Mouse (Mus musculus) lung, embryonic 15.5 days (tissue): ENCODE measurements around the gene Tnn. TPM values are rescaled to one million over a fixed set of nuclear protein-coding genes. Genes with fewer than 3 reads are reported as not detected.

Source experiments
- ATAC-seq: fragments of 200-750 bp; cut with Nextera tagmentation; 2 replicates; pipeline ENCODE4 v1.8.0; 2017; ENCODE audit warnings: moderate number of reproducible peaks, borderline replicate concordance; ENCODE audit not compliant: low FRiP score, low TSS enrichment; ENCODE audit errors: extremely low read depth
- H3K27ac ChIP-seq: fragments of 300-500 bp; sonication (generic); 2 replicates; pipeline ENCODE4 v1.5.1; 2015; ENCODE audit warnings: moderate library complexity, mild to moderate bottlenecking, inconsistent platforms
- H3K27me3 ChIP-seq: fragments of 300-500 bp; sonication (generic); 2 replicates; pipeline ENCODE4 v1.6.1; 2015; ENCODE audit warnings: inconsistent platforms
- H3K36me3 ChIP-seq: fragments of 300-500 bp; sonication (generic); 2 replicates; pipeline ENCODE4 v1.6.1; 2015; ENCODE audit warnings: inconsistent platforms
- H3K4me1 ChIP-seq: fragments of 300-500 bp; sonication (generic); 2 replicates; pipeline ENCODE4 v1.6.1; 2015; ENCODE audit warnings: inconsistent platforms
- H3K4me2 ChIP-seq: fragments of 300-500 bp; sonication (generic); 2 replicates; pipeline ENCODE4 v1.6.1; 2015; ENCODE audit warnings: inconsistent platforms, mild to moderate bottlenecking, moderate library complexity
- H3K4me3 ChIP-seq: fragments of 300-500 bp; sonication (generic); 2 replicates; pipeline ENCODE4 v1.5.1; 2015; ENCODE audit warnings: mild to moderate bottlenecking, inconsistent platforms
- H3K9ac ChIP-seq: fragments of 300-500 bp; sonication (generic); 2 replicates; pipeline ENCODE4 v1.6.1; 2015; ENCODE audit warnings: inconsistent platforms
- H3K9me3 ChIP-seq: fragments of 300-500 bp; sonication (generic); 2 replicates; pipeline ENCODE4 v1.6.1; 2016; ENCODE audit warnings: inconsistent platforms
- WGBS: fragments of 180-500 bp; shearing (Covaris S2); methylation state at CpG from one replicate; pipeline ENCODE4 v1.1.7; 2015; 5-methylcytosine and 5-hydroxymethylcytosine counted together
- polyA plus RNA-seq: library from polyadenylated mRNA; unstranded; fragments of >200 nt; fragmentation: Nextera tagmentation; extraction: Ambion mirVana; gene quantifications from 2 replicates; pipeline ENCODE4 v1.2.1, GENCODE M21; 2015

Tnn gene
- polyA plus RNA-seq, 1 experiment from 2014 or later: 0.67 TPM

GRCm38 (mm10) chr1:160039951-160040645 is 113.3 kb downstream of the Tnn start:
- H3K9ac ChIP-seq: no peak overlapping the region
- no peak overlapping the region for H3K4me3 ChIP-seq
- H3K4me1 ChIP-seq: peaks cover 23% of the 10 kb centered on the region
- no peaks in the 10 kb centered on the region for H3K27me3 ChIP-seq
- no peaks in the 10 kb centered on the region for H3K9me3 ChIP-seq
- peak overlapping the region; percentile 23; the same call in 1 of the 2 replicates for H3K27ac ChIP-seq
- no peak for ATAC-seq
- H3K4me2 ChIP-seq: no peak overlapping the region
- H3K36me3 ChIP-seq: no peaks in the 10 kb centered on the region
- 43% methylated on average over 7 of the region's 7 CpGs for WGBS

- Histone ChIP-seq H3K4me3 (no peak overlapping the region), H3K4me2 (no peak overlapping the region), H3K9ac (no peak overlapping the region), H3K9me3 (no peaks in the 10 kb centered on the region), H3K27ac (peak overlapping the region; percentile 75), H3K4me1 (peaks cover 17% of the 10 kb centered on the region), H3K27me3 (no peaks in the 10 kb centered on the region), H3K36me3 (no peaks in the 10 kb centered on the region)
- 32% methylated on average over 5 of the region's 5 CpGs for WGBS
- peak; percentile 95 for ATAC-seq
Measured at GRCm38 (mm10) chr1:160036996-160037521, 116.3 kb downstream of the Tnn start.

GRCm38 (mm10) chr1:160035561-160035960 is 117.8 kb downstream of the Tnn start:
- Histone ChIP-seq H3K4me1 (peaks cover 17% of the 10 kb centered on the region), H3K4me2 (no peak overlapping the region), H3K36me3 (no peaks in the 10 kb centered on the region), H3K9me3 (no peaks in the 10 kb centered on the region), H3K9ac (no peak overlapping the region), H3K27me3 (no peaks in the 10 kb centered on the region), H3K4me3 (no peak overlapping the region), H3K27ac (no peak overlapping the region)
- WGBS: 42% methylated on average over 3 of the region's 3 CpGs
- no peak for ATAC-seq

Other genes with a start within 250 kb of the Tnn start
- 26.5 and 32.5 TPM in 2 replicates for gene 4930523C07Rik, start 109.2 kb downstream of the Tnn start, polyA plus RNA-seq
- 258 and 277 TPM in 2 replicates for gene Mrps14, start 41.6 kb upstream of the Tnn start, polyA plus RNA-seq
- 214 and 217 TPM in 2 replicates for gene Cacybp, start 59.3 kb upstream of the Tnn start, polyA plus RNA-seq